30 mouse cellular contexts compared by ENCODE assay signal in the genomic region with DNA sequence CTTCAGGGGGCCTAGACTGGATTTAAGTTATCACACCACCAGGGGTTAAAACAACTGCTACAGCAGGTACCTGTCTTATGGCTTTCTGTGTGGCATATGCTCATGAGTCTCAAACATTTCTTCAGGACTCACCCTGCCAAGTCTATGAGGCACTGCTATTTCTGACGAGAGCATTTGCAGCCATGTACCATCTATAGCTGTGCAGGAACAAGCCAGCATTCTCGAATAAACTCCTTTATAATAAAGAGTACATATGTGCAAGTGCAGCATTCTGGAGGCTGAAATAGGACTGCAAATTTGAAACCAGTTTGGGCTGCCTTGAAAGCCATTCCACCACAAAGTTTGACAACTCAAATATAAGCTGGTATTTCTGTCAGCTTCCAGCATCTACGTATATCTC. TPM values are rescaled to one million over a fixed set of nuclear protein-coding genes. Genes with fewer than 3 reads are reported as not detected.
DNase-seq lines count a peak whose midpoint lies in the region; ATAC-seq and TF ChIP-seq lines count a peak whose summit lies in the region.
"Had no signal": no experiment of that assay in that cellular context is flagged by ENCODE, and none has a peak within 500 bp of the region (broad histone marks: within the 10 kb centered on the region; RNA-seq: fewer than 3 reads in every experiment).

No protein-coding gene starts in this region.

- intact Hi-C loops in left cerebral cortex, postnatal 25 days (cut with DNase I): no loop called here

- H3K4me3 ChIP-seq in forebrain, postnatal 0 days (ENCODE audit: low read depth, low read length): no peak overlapping the region
- no peak overlapping the region for H3K4me3 ChIP-seq in forebrain, embryonic 13.5 days
- H3K4me3 ChIP-seq: embryonic facial prominence, embryonic 13.5 days; embryonic facial prominence, embryonic 15.5 days; erythroblast, embryonic 14.5 days; forebrain, embryonic 10.5 days; forebrain, embryonic 12.5 days; forebrain, embryonic 15.5 days had no signal

- 75% methylated on average over 3 of the region's 3 CpGs for WGBS in forebrain, postnatal 0 days
- WGBS in forebrain, embryonic 13.5 days: 87% methylated on average over 3 of the region's 3 CpGs

- TF ChIP-seq CTCF in forebrain, postnatal 0 days (IDR thresholded peaks at IDR 0.05; ENCODE audit: low read depth): no peak

- no peak overlapping the region for H3K4me2 ChIP-seq in forebrain, postnatal 0 days (ENCODE audit: low read depth)
- H3K4me2 ChIP-seq in forebrain, embryonic 13.5 days: no peak overlapping the region
- H3K4me2 ChIP-seq: embryonic facial prominence, embryonic 13.5 days; embryonic facial prominence, embryonic 15.5 days; forebrain, embryonic 12.5 days; forebrain, embryonic 15.5 days had no signal

- peak; percentile 64 for ATAC-seq in forebrain, postnatal 0 days
- no peak for ATAC-seq in forebrain, embryonic 13.5 days
- ATAC-seq in granulocyte monocyte progenitor cell, adult 5-6 weeks (replicated peaks; ENCODE audit: poor library complexity, severe bottlenecking): no peak
- ATAC-seq: activated CD4-positive, CD25-positive, alpha-beta regulatory T cell, adult 4 months; CD4-positive, CD25-positive, alpha-beta regulatory T cell, adult 4 months; forebrain, embryonic 15.5 days; Patski had no signal

- no peaks in the 10 kb centered on the region for H3K27me3 ChIP-seq in forebrain, postnatal 0 days (ENCODE audit: insufficient read depth, low read length)
- no peaks in the 10 kb centered on the region for H3K27me3 ChIP-seq in forebrain, embryonic 13.5 days
- H3K27me3 ChIP-seq: CH12.LX; embryonic facial prominence, embryonic 13.5 days; embryonic facial prominence, embryonic 15.5 days; forebrain, embryonic 12.5 days; forebrain, embryonic 15.5 days; Patski had no signal

- no peaks in the 10 kb centered on the region for H3K9me3 ChIP-seq in forebrain, postnatal 0 days (ENCODE audit: low read length)
- no peaks in the 10 kb centered on the region for H3K9me3 ChIP-seq in forebrain, embryonic 13.5 days (replicated peaks)
- H3K9me3 ChIP-seq: embryonic facial prominence, embryonic 13.5 days; embryonic facial prominence, embryonic 15.5 days; forebrain, embryonic 10.5 days; forebrain, embryonic 12.5 days; forebrain, embryonic 15.5 days; G1E had no signal

- H3K36me3 ChIP-seq in forebrain, postnatal 0 days (ENCODE audit: insufficient read depth): peaks cover 12% of the 10 kb centered on the region
- H3K36me3 ChIP-seq in forebrain, embryonic 13.5 days (ENCODE audit: poor library complexity, severe bottlenecking): peaks cover 59% of the 10 kb centered on the region

- no peak for DNase-seq in forebrain, postnatal 0 days
- peak; percentile 25 to 37 for DNase-seq in frontal cortex, adult 2 months (ENCODE audit: extremely low spot score in 1 of 2, low spot score in 1 of 2)
- no peak for DNase-seq in frontal cortex, postnatal 25 days (ENCODE audit: low spot score in 2 of 2)
- peak; percentile 18 to 76 for DNase-seq in left cerebral cortex, postnatal 25 days (ENCODE audit: low spot score in 2 of 2)
- no peak for DNase-seq in left cerebral cortex, adult 18-20 months (ENCODE audit: low spot score in 2 of 2)
- DNase-seq in brain, adult 2 months (ENCODE audit: low read depth, low spot score): peak; percentile 60
- DNase-seq: adrenal gland, adult 8-10 months; adrenal gland, postnatal 14 days; adrenal gland, postnatal 36 days; B cell, adult 2 months; cerebellum, adult 11 months; cerebellum, adult 18-20 months; cerebellum, adult 8-10 months; cerebellum, adult 9-11 months; cerebellum, postnatal 14 days; cerebellum, postnatal 36 days; embryo, embryonic 11 days had no signal

- H3K27ac ChIP-seq in forebrain, postnatal 0 days (ENCODE audit: low read depth, low read length): no peak overlapping the region
- H3K27ac ChIP-seq in forebrain, embryonic 13.5 days: no peak overlapping the region
- H3K27ac ChIP-seq: embryonic facial prominence, embryonic 13.5 days; embryonic facial prominence, embryonic 15.5 days; forebrain, embryonic 10.5 days; forebrain, embryonic 12.5 days; forebrain, embryonic 15.5 days had no signal

- no peaks in the 10 kb centered on the region for H3K4me1 ChIP-seq in forebrain, postnatal 0 days (ENCODE audit: insufficient read depth)
- no peaks in the 10 kb centered on the region for H3K4me1 ChIP-seq in forebrain, embryonic 13.5 days
- H3K4me1 ChIP-seq: embryonic facial prominence, embryonic 13.5 days; embryonic facial prominence, embryonic 15.5 days; forebrain, embryonic 10.5 days; forebrain, embryonic 12.5 days; forebrain, embryonic 15.5 days had no signal

- H3K9ac ChIP-seq in forebrain, postnatal 0 days: no peak overlapping the region
- H3K9ac ChIP-seq in forebrain, embryonic 13.5 days: no peak overlapping the region
- H3K9ac ChIP-seq: embryonic facial prominence, embryonic 13.5 days; embryonic facial prominence, embryonic 15.5 days; forebrain, embryonic 12.5 days; forebrain, embryonic 15.5 days had no signal

RNA-seq across cellular contexts. Expression of gene Scyl3, which starts 29.1 kb away (rescaled TPM):
- 17.1 and 29.6 TPM in 2 replicates for total RNA-seq in forebrain, postnatal 0 days (2014; rRNA removed)
- polyA plus RNA-seq in forebrain, postnatal 0 days (2015; fragmentation: Nextera tagmentation; extraction: Ambion mirVana): 9.0 and 11.3 TPM in 2 replicates
- polyA plus RNA-seq in forebrain, embryonic 13.5 days (2015; fragmentation: Nextera tagmentation; extraction: Ambion mirVana): 14.8 and 16.7 TPM in 2 replicates
- 18.7 and 24.0 TPM in 2 replicates for polyA plus RNA-seq in frontal cortex, adult 2 months (2012; rRNA removed)
- total RNA-seq in left cerebral cortex, postnatal 25 days (2021): 10 to 100 TPM; 20.5 to 23.8 TPM
- 10 to 100 TPM; 21.0 to 22.3 TPM for total RNA-seq in left cerebral cortex, adult 18-20 months (2021)
- 30.0 and 38.8 TPM in 2 replicates for total RNA-seq in granulocyte monocyte progenitor cell, adult 5-6 weeks (2014; fragmentation: Nextera tagmentation)
- total RNA-seq in granulocyte monocyte progenitor cell, adult 5-6 weeks (2017): 13.9 and 18.9 TPM in 2 replicates

RNA-seq across cellular contexts. Expression of gene BC055324, which starts 36.6 kb away (rescaled TPM):
- 4.9 and 5.0 TPM in 2 replicates for total RNA-seq in forebrain, postnatal 0 days (2014; rRNA removed)
- polyA plus RNA-seq in forebrain, postnatal 0 days (2015; fragmentation: Nextera tagmentation; extraction: Ambion mirVana): 1.6 and 1.7 TPM in 2 replicates
- 19.9 and 22.3 TPM in 2 replicates for polyA plus RNA-seq in forebrain, embryonic 13.5 days (2015; fragmentation: Nextera tagmentation; extraction: Ambion mirVana)
- polyA plus RNA-seq in frontal cortex, adult 2 months (2012; rRNA removed): 0.98 and 1.4 TPM in 2 replicates
- total RNA-seq in left cerebral cortex, postnatal 25 days (2021): 1 to 10 TPM; 1.1 to 1.4 TPM
- total RNA-seq in left cerebral cortex, adult 18-20 months (2021): 1 to 10 TPM in 1 of 2 experiments, under 1 TPM in 1; 0.91 to 1.0 TPM
- total RNA-seq in granulocyte monocyte progenitor cell, adult 5-6 weeks (2014; fragmentation: Nextera tagmentation): 14.0 and 15.0 TPM in 2 replicates
- 20.6 and 28.5 TPM in 2 replicates for total RNA-seq in granulocyte monocyte progenitor cell, adult 5-6 weeks (2017)

RNA-seq across cellular contexts. Expression of gene Mettl18, which starts 36.7 kb away (rescaled TPM):
- 4.9 and 9.5 TPM in 2 replicates for total RNA-seq in forebrain, postnatal 0 days (2014; rRNA removed)
- 6.4 and 6.8 TPM in 2 replicates for polyA plus RNA-seq in forebrain, postnatal 0 days (2015; fragmentation: Nextera tagmentation; extraction: Ambion mirVana)
- 9.1 and 10.4 TPM in 2 replicates for polyA plus RNA-seq in forebrain, embryonic 13.5 days (2015; fragmentation: Nextera tagmentation; extraction: Ambion mirVana)
- polyA plus RNA-seq in frontal cortex, adult 2 months (2012; rRNA removed): 3.4 and 4.4 TPM in 2 replicates
- total RNA-seq in left cerebral cortex, postnatal 25 days (2021): 1 to 10 TPM; 5.4 to 6.1 TPM
- total RNA-seq in left cerebral cortex, adult 18-20 months (2021): 1 to 10 TPM; 5.4 to 5.7 TPM
- 2.5 and 6.7 TPM in 2 replicates for total RNA-seq in granulocyte monocyte progenitor cell, adult 5-6 weeks (2014; fragmentation: Nextera tagmentation)
- 12.4 and 13.4 TPM in 2 replicates for total RNA-seq in granulocyte monocyte progenitor cell, adult 5-6 weeks (2017)

Comparison
In these comparisons a context has a peak if more than half of its experiments do, and no peak if none do; other contexts are left out.
1. DNase-seq: peak in frontal cortex, adult 2 months (2 of 2), left cerebral cortex, postnatal 25 days (2 of 2) and brain, adult 2 months (single experiment); none in forebrain, postnatal 0 days (single experiment), frontal cortex, postnatal 25 days (0 of 2) and left cerebral cortex, adult 18-20 months (0 of 2).